Mouse (Mus musculus) MEL (cell line): ENCODE measurements around the gene Plekho1. TPM values are rescaled to one million over a fixed set of nuclear protein-coding genes. Genes with fewer than 3 reads are reported as not detected.

Experiments
- DNase-seq: peaks from one replicate; pipeline ENCODE4 v3.0.0; 2011; ENCODE audit warnings: low read depth, low spot score
- H3K27ac ChIP-seq: 2 replicates; pipeline ENCODE4 v1.5.1; 2012; ENCODE audit warnings: low read depth, mild to moderate bottlenecking, control low read depth, low read length, moderate library complexity; ENCODE audit not compliant: control insufficient read depth
- H3K27me3 ChIP-seq, 2 experiments: fragments of 150-350 bp in 1 of 2; sonication (generic) in 1 of 2; 2 replicates each; pipeline ENCODE4 v1.6.1; 2012; ENCODE audit warnings: low read length in 2 of 2, mild to moderate bottlenecking in 2 of 2, improper control_type of control experiment in 1 of 2, moderate library complexity in 1 of 2; ENCODE audit not compliant: insufficient read depth in 2 of 2, control insufficient read depth in 1 of 2
- H3K36me3 ChIP-seq, 2 experiments: 2 replicates each; pipeline ENCODE4 v1.6.1; 2012 to 2014; ENCODE audit warnings: low read length in 2 of 2, improper control_type of control experiment in 1 of 2, inconsistent platforms in 1 of 2, mild to moderate bottlenecking in 1 of 2; ENCODE audit not compliant: insufficient read depth in 2 of 2, control insufficient read depth in 1 of 2
- H3K4me1 ChIP-seq, 2 experiments: fragments of 150-350 bp in 1 of 2; sonication (generic) in 1 of 2; 2 replicates each; pipeline ENCODE4 v1.6.1; 2012; ENCODE audit warnings: low read length in 2 of 2, improper control_type of control experiment in 1 of 2, mild to moderate bottlenecking in 1 of 2; ENCODE audit not compliant: insufficient read depth in 2 of 2, control insufficient read depth in 1 of 2
- H3K4me3 ChIP-seq, 2 experiments: fragments of 150-350 bp in 1 of 2; sonication (generic) in 1 of 2; 2 replicates each; pipeline ENCODE4 v1.5.1; 2012; ENCODE audit warnings: low read depth in 2 of 2, low read length in 2 of 2, mild to moderate bottlenecking in 2 of 2, moderate library complexity in 2 of 2, control low read depth in 1 of 2, improper control_type of control experiment in 1 of 2; ENCODE audit not compliant: control insufficient read depth in 1 of 2, insufficient read depth in 1 of 2
- H3K79me2 ChIP-seq: 2 replicates; pipeline ENCODE4 v1.6.1; 2012; ENCODE audit warnings: mild to moderate bottlenecking, low read length, moderate library complexity; ENCODE audit not compliant: control insufficient read depth, poor library complexity, insufficient read depth
- H3K9ac ChIP-seq: 2 replicates; pipeline ENCODE4 v1.6.1; 2012; ENCODE audit warnings: low read depth, mild to moderate bottlenecking, control low read depth, low read length, moderate library complexity; ENCODE audit not compliant: control insufficient read depth, poor library complexity, severe bottlenecking
- H3K9me3 ChIP-seq: fragments of 150-350 bp; sonication (generic); replicated peaks from 2 replicates; pipeline ENCODE4 v1.6.1; 2012; ENCODE audit warnings: mild to moderate bottlenecking, low read length, improper control_type of control experiment, moderate library complexity; ENCODE audit not compliant: insufficient read depth
- BHLHE40 ChIP-seq: IDR thresholded peaks from 2 replicates; pipeline ENCODE4 v1.6.1; 2012; ENCODE audit warnings: low read depth, mild to moderate bottlenecking, inconsistent platforms, low read length, improper control_type of control experiment, borderline replicate concordance
- CHD1 ChIP-seq: IDR thresholded peaks from 2 replicates; pipeline ENCODE4 v1.6.1; 2012; ENCODE audit warnings: low read depth, mild to moderate bottlenecking, inconsistent platforms, low read length, improper control_type of control experiment
- CHD2 ChIP-seq: IDR thresholded peaks from 2 replicates; pipeline ENCODE4 v1.6.1; 2011; ENCODE audit warnings: low read length, improper control_type of control experiment
- CTCF ChIP-seq, 3 experiments: IDR thresholded peaks in 2 of 3; conservative IDR thresholded peaks in 1 of 3; 2 replicates each; pipeline ENCODE4 v1.5.1; 2011 to 2012; ENCODE audit warnings: low read length in 3 of 3, low read depth in 2 of 3, mild to moderate bottlenecking in 2 of 3, improper control_type of control experiment in 1 of 3, inconsistent platforms in 1 of 3, mixed read lengths in 1 of 3, moderate library complexity in 1 of 3; ENCODE audit not compliant: control insufficient read depth in 1 of 3, insufficient read depth in 1 of 3, poor library complexity in 1 of 3, severe bottlenecking in 1 of 3
- E2F4 ChIP-seq: IDR thresholded peaks from 2 replicates; pipeline ENCODE4 v1.6.1; 2011; ENCODE audit warnings: low read depth, low read length, improper control_type of control experiment, borderline replicate concordance
- ELF1 ChIP-seq: IDR thresholded peaks from 2 replicates; pipeline ENCODE4 v1.6.1; 2014; ENCODE audit warnings: low read depth, mild to moderate bottlenecking, inconsistent platforms, low read length, improper control_type of control experiment, moderate library complexity
- EP300 ChIP-seq, 2 experiments: IDR thresholded peaks; 2 replicates each; pipeline ENCODE4 v1.6.1; 2011; ENCODE audit warnings: improper control_type of control experiment in 2 of 2, low read length in 2 of 2, low read depth in 1 of 2, mild to moderate bottlenecking in 1 of 2
- ETS1 ChIP-seq: IDR thresholded peaks from 2 replicates; pipeline ENCODE4 v1.6.1; 2012; ENCODE audit warnings: low read depth, mild to moderate bottlenecking, inconsistent platforms, low read length, improper control_type of control experiment, moderate library complexity
- GABPA ChIP-seq: IDR thresholded peaks from 2 replicates; pipeline ENCODE4 v1.6.1; 2012; ENCODE audit warnings: low read depth, mild to moderate bottlenecking, inconsistent platforms, low read length, improper control_type of control experiment, moderate library complexity
- GATA1 ChIP-seq: IDR thresholded peaks from 2 replicates; pipeline ENCODE4 v1.6.1; 2011; ENCODE audit warnings: low read depth, low read length, improper control_type of control experiment
- HCFC1 ChIP-seq: IDR thresholded peaks from 2 replicates; pipeline ENCODE4 v1.6.1; 2012; ENCODE audit warnings: low read depth, mild to moderate bottlenecking, inconsistent platforms, low read length, improper control_type of control experiment, moderate library complexity
- JUND ChIP-seq: IDR thresholded peaks from 2 replicates; pipeline ENCODE4 v1.6.1; 2011; ENCODE audit warnings: low read depth, mild to moderate bottlenecking, improper control_type of control experiment, low read length
- MEF2A ChIP-seq: IDR thresholded peaks from 2 replicates; pipeline ENCODE4 v1.6.1; 2014; ENCODE audit warnings: low read depth, mild to moderate bottlenecking, inconsistent platforms, low read length, improper control_type of control experiment; ENCODE audit not compliant: poor library complexity, insufficient replicate concordance, severe bottlenecking; ENCODE audit errors: extremely low read depth
- MXI1 ChIP-seq: IDR thresholded peaks from 2 replicates; pipeline ENCODE4 v1.6.1; 2011; ENCODE audit warnings: mild to moderate bottlenecking, low read depth, low read length, improper control_type of control experiment
- MYB ChIP-seq: IDR thresholded peaks from 2 replicates; pipeline ENCODE4 v1.6.1; 2011; ENCODE audit warnings: mild to moderate bottlenecking, low read depth, low read length, improper control_type of control experiment
- NELFE ChIP-seq: IDR thresholded peaks from 2 replicates; pipeline ENCODE4 v1.6.1; 2011; ENCODE audit warnings: low read depth, low read length, improper control_type of control experiment
- POLR2A ChIP-seq, 2 experiments: IDR thresholded peaks; 2 replicates each; pipeline ENCODE4 v1.6.1; 2011 to 2012; ENCODE audit warnings: low read length in 2 of 2, mild to moderate bottlenecking in 2 of 2, control low read depth in 1 of 2, improper control_type of control experiment in 1 of 2, low read depth in 1 of 2, moderate library complexity in 1 of 2; ENCODE audit not compliant: control insufficient read depth in 1 of 2, insufficient read depth in 1 of 2, poor library complexity in 1 of 2
- POLR2AphosphoS5 ChIP-seq: IDR thresholded peaks from 2 replicates; pipeline ENCODE4 v1.6.1; 2012; ENCODE audit warnings: low read depth, borderline replicate concordance, mild to moderate bottlenecking, inconsistent platforms, low read length, moderate library complexity, mixed read lengths
- RAD21 ChIP-seq: IDR thresholded peaks from 2 replicates; pipeline ENCODE4 v1.6.1; 2011; ENCODE audit warnings: mild to moderate bottlenecking, low read depth, low read length, improper control_type of control experiment
- SIN3A ChIP-seq: IDR thresholded peaks from 2 replicates; pipeline ENCODE4 v1.6.1; 2012; ENCODE audit warnings: low read length, improper control_type of control experiment, inconsistent platforms
- SMC3 ChIP-seq: IDR thresholded peaks from 2 replicates; pipeline ENCODE4 v1.6.1; 2011; ENCODE audit warnings: low read depth, low read length, improper control_type of control experiment
- TAL1 ChIP-seq: IDR thresholded peaks from 2 replicates; pipeline ENCODE4 v1.6.1; 2012; ENCODE audit warnings: mild to moderate bottlenecking, inconsistent platforms, low read length, moderate library complexity, mixed read lengths
- TBP ChIP-seq: IDR thresholded peaks from 2 replicates; pipeline ENCODE4 v1.8.0; 2011; ENCODE audit warnings: low read depth, low read length, improper control_type of control experiment
- UBTF ChIP-seq: IDR thresholded peaks from 2 replicates; pipeline ENCODE4 v1.6.1; 2012; ENCODE audit warnings: low read depth, mild to moderate bottlenecking, inconsistent platforms, low read length, improper control_type of control experiment, moderate library complexity, borderline replicate concordance; ENCODE audit not compliant: insufficient read depth
- USF2 ChIP-seq, 2 experiments: IDR thresholded peaks; 2 replicates each; pipeline ENCODE4 v1.6.1; 2011 to 2012; ENCODE audit warnings: improper control_type of control experiment in 2 of 2, low read length in 2 of 2, borderline replicate concordance in 1 of 2, inconsistent platforms in 1 of 2, low read depth in 1 of 2, mild to moderate bottlenecking in 1 of 2; ENCODE audit not compliant: insufficient read depth in 1 of 2
- ZKSCAN1 ChIP-seq: IDR thresholded peaks from 2 replicates; pipeline ENCODE4 v1.6.1; 2012; ENCODE audit warnings: low read depth, mild to moderate bottlenecking, inconsistent platforms, low read length, improper control_type of control experiment, moderate library complexity
- ZMIZ1 ChIP-seq: IDR thresholded peaks from 2 replicates; pipeline ENCODE4 v1.6.1; 2012; ENCODE audit warnings: low read depth, mild to moderate bottlenecking, inconsistent platforms, low read length, improper control_type of control experiment, moderate library complexity
- ZNF384 ChIP-seq: IDR thresholded peaks from 2 replicates; pipeline ENCODE4 v1.6.1; 2012; ENCODE audit warnings: low read depth, mild to moderate bottlenecking, inconsistent platforms, low read length, improper control_type of control experiment
- polyA plus RNA-seq, 2 experiments: library from polyadenylated mRNA; stranded (reverse) in 1 of 2; unstranded in 1 of 2; fragments of >175 nt in 1 of 2; fragments of >200 nt in 1 of 2; gene quantifications; 2 replicates each; pipeline versions ENCODE4 v1.2.1 to v1.2.4; 2012; ENCODE audit warnings: low replicate concordance in 2 of 2, low read depth in 1 of 2; ENCODE audit not compliant: insufficient read length in 2 of 2, insufficient read depth in 1 of 2, missing spikeins in 1 of 2
- total RNA-seq: library from RNA; depleted of rRNA; stranded (reverse); fragments of 300-350 nt; gene quantifications from 2 replicates; pipeline ENCODE4 v1.2.3, GENCODE M21; 2012

The Plekho1 gene
- total and polyA plus RNA-seq, 3 experiments = 4.2 to 19.2 TPM; not detected in 1

- Histone ChIP-seq H3K9ac (peak overlapping the region; percentile 28), H3K79me2 (no peaks in the 10 kb centered on the region), H3K36me3 (peaks cover 0 to 14% of the 10 kb centered on the region in 2 experiments; a peak in 2 of 4 replicates), H3K27me3 (no peaks in the 10 kb centered on the region), H3K4me1 (peaks cover 6 to 21% of the 10 kb centered on the region in 2 experiments; a peak in 3 of 4 replicates), H3K27ac (no peak overlapping the region), H3K9me3 (no peaks in the 10 kb centered on the region), H3K4me3 (peak overlapping the region in 1 of 2 experiments; percentile 42; a peak in 1 of 4 replicates)
- DNase-seq = peak; percentile 43
- TF ChIP-seq ZKSCAN1 = no peak
- TF ChIP-seq USF2 (IDR thresholded peaks at IDR 0.05; ENCODE audit: borderline replicate concordance in 1 of 2, insufficient read depth in 1 of 2, low read depth in 1 of 2, low read length in 2 of 2) = no peak
- TF ChIP-seq ZNF384 = no peak
- TF ChIP-seq ETS1 = no peak
- no peak for TF ChIP-seq JUND
- TF ChIP-seq POLR2A (IDR thresholded peaks at IDR 0.05; ENCODE audit: control insufficient read depth in 1 of 2, insufficient read depth in 1 of 2, low read depth in 1 of 2, low read length in 2 of 2, poor library complexity in 1 of 2) = no peak
- TF ChIP-seq UBTF = no peak
- TF ChIP-seq MEF2A = no peak
- no peak for TF ChIP-seq ZMIZ1
- TF ChIP-seq BHLHE40 = no peak
- no peak for TF ChIP-seq HCFC1
Measured at GRCm38 (mm10) chr3:95988138-95988537, 7.7 kb downstream of the Plekho1 start.

GRCm38 (mm10) chr3:95987386-95988110 is 8.3 kb downstream of the Plekho1 start:
- peak; percentile 86 for DNase-seq
- no peak overlapping the region for H3K27ac ChIP-seq
- TF ChIP-seq ELF1 = no peak
- TF ChIP-seq GABPA = no peak
- no peak for TF ChIP-seq TAL1
- TF ChIP-seq ETS1 = no peak
- no peak for TF ChIP-seq SIN3A
- no peak for TF ChIP-seq ZNF384
- no peak for TF ChIP-seq NELFE
- 0 out of 2 replicates have a peak, but pooled peaks have one; percentile 28 for TF ChIP-seq ZMIZ1
- TF ChIP-seq MXI1 = no peak
- TF ChIP-seq EP300 (IDR thresholded peaks at IDR 0.05; ENCODE audit: low read depth in 1 of 2, low read length in 2 of 2) = no peak
- TF ChIP-seq CHD2 = no peak
- no peak for TF ChIP-seq CHD1
- TF ChIP-seq POLR2A (IDR thresholded peaks at IDR 0.05; ENCODE audit: control insufficient read depth in 1 of 2, insufficient read depth in 1 of 2, low read depth in 1 of 2, low read length in 2 of 2, poor library complexity in 1 of 2) = 0 out of 4 replicates have a peak, but pooled peaks of 1 of the 2 experiments have one; percentile 14
- TF ChIP-seq E2F4 = no peak
- TF ChIP-seq RAD21 = no peak
- TF ChIP-seq TBP = no peak
- no peak for TF ChIP-seq USF2 (IDR thresholded peaks at IDR 0.05; ENCODE audit: borderline replicate concordance in 1 of 2, insufficient read depth in 1 of 2, low read depth in 1 of 2, low read length in 2 of 2)
- TF ChIP-seq CTCF (IDR thresholded peaks at IDR 0.05 in 2 of 3, conservative IDR thresholded peaks at IDR 0.05 in 1 of 3; ENCODE audit: control insufficient read depth in 1 of 3, insufficient read depth in 1 of 3, low read depth in 2 of 3, low read length in 3 of 3, poor library complexity in 1 of 3, severe bottlenecking in 1 of 3) = 0 out of 6 replicates have a peak, but pooled peaks of 1 of the 3 experiments have one; percentile 13
- TF ChIP-seq GATA1 = no peak
- no peak for TF ChIP-seq MYB
- TF ChIP-seq SMC3 = no peak; the same call in 1 of the 2 replicates
- TF ChIP-seq MEF2A = no peak
- no peak for TF ChIP-seq POLR2AphosphoS5

More at GRCm38 (mm10) chr3:95987386-95988110, 8.3 kb downstream of the Plekho1 start:
- Histone ChIP-seq H3K79me2 (no peaks in the 10 kb centered on the region), H3K4me3 (peak overlapping the region; percentile 42 to 49), H3K4me1 (peaks cover 6 to 21% of the 10 kb centered on the region in 2 experiments; a peak in 3 of 4 replicates), H3K9me3 (no peaks in the 10 kb centered on the region), H3K36me3 (peaks cover 0 to 14% of the 10 kb centered on the region in 2 experiments; a peak in 2 of 4 replicates), H3K9ac (peak overlapping the region; percentile 65), H3K27me3 (no peaks in the 10 kb centered on the region)
